Mouse (Mus musculus) embryo, embryonic 10.5 days (tissue): Measurements from ENCODE around the gene Sec23a.
"Not testable (repeated sequence)": the region's sequence is repeated elsewhere in the genome, so short reads cannot be mapped to it uniquely, and the experiment has no call there.

Experiments
- DNase-seq: peaks from one replicate; pipeline ENCODE4 v3.0.0-alpha.2; 2015; ENCODE audit warnings: low spot score

Gene Sec23a

GRCm38 (mm10) chr12:58985766-58986165, 26.1 kb downstream of the Sec23a start:
- no peak for DNase-seq

GRCm38 (mm10) chr12:58981178-58981661, 30.6 kb downstream of the Sec23a start:
- DNase-seq: not testable (repeated sequence)

GRCm38 (mm10) chr12:58976966-58977365, 34.9 kb downstream of the Sec23a start:
- no peak for DNase-seq

GRCm38 (mm10) chr12:58964583-58964982, 47.2 kb downstream of the Sec23a start:
- DNase-seq: peak; percentile 49

- DNase-seq: no peak
Measured at GRCm38 (mm10) chr12:58960844-58961243, 51.0 kb downstream of the Sec23a start.

- DNase-seq: no peak
Measured at GRCm38 (mm10) chr12:58956624-58957023, 55.2 kb downstream of the Sec23a start.

- DNase-seq: no peak
Measured at GRCm38 (mm10) chr12:58956162-58956561, 55.7 kb downstream of the Sec23a start.

- no peak for DNase-seq
Measured at GRCm38 (mm10) chr12:58947879-58948278, 63.9 kb downstream of the Sec23a start.

GRCm38 (mm10) chr12:58947231-58947630, 64.6 kb downstream of the Sec23a start:
- DNase-seq: peak; percentile 72

GRCm38 (mm10) chr12:58942544-58942943, 69.3 kb downstream of the Sec23a start:
- no peak for DNase-seq

- no peak for DNase-seq
Measured at GRCm38 (mm10) chr12:58934580-58934979, 77.2 kb downstream of the Sec23a start.

GRCm38 (mm10) chr12:58924996-58925395, 86.8 kb downstream of the Sec23a start:
- no peak for DNase-seq

- DNase-seq: peak; percentile 68
Measured at GRCm38 (mm10) chr12:58924025-58924424, 87.8 kb downstream of the Sec23a start.

- DNase-seq: no peak
Measured at GRCm38 (mm10) chr12:58920775-58921174, 91.0 kb downstream of the Sec23a start.

- DNase-seq: no peak
Measured at GRCm38 (mm10) chr12:58919516-58919915, 92.3 kb downstream of the Sec23a start.

- DNase-seq: no peak
Measured at GRCm38 (mm10) chr12:58909826-58910225, 102.0 kb downstream of the Sec23a start.
